Mouse (Mus musculus) E14TG2a.4 (cell line): ENCODE measurements around the gene Sparc.

Experiments
- H3K27me3 ChIP-seq: 2 replicates; pipeline ENCODE4 v1.6.1; 2014; ENCODE audit warnings: low read length, control low read depth; ENCODE audit not compliant: insufficient read depth
- H3K36me3 ChIP-seq: 2 replicates; pipeline ENCODE4 v1.6.1; 2014; ENCODE audit warnings: low read length, control low read depth; ENCODE audit not compliant: insufficient read depth
- H3K4me1 ChIP-seq: replicated peaks from 2 replicates; pipeline ENCODE4 v1.6.1; 2014; ENCODE audit warnings: low read depth, low read length, control low read depth
- H3K4me3 ChIP-seq: replicated peaks from 2 replicates; pipeline ENCODE4 v1.5.1; 2014; ENCODE audit warnings: mild to moderate bottlenecking, low read length
- H3K9me3 ChIP-seq: 2 replicates; pipeline ENCODE4 v1.6.1; 2014; ENCODE audit warnings: low read length, control low read depth
- CTCF ChIP-seq: conservative IDR thresholded peaks from 2 replicates; pipeline ENCODE4 v1.5.1; 2014; ENCODE audit warnings: low read length
- NANOG ChIP-seq: IDR thresholded peaks from 2 replicates; pipeline ENCODE4 v1.6.1; 2014; ENCODE audit warnings: borderline replicate concordance, low read length, mixed read lengths
- POU5F1 ChIP-seq: IDR thresholded peaks from 2 replicates; pipeline ENCODE4 v1.6.1; 2014; ENCODE audit warnings: low read length, borderline replicate concordance

The Sparc gene

DNA sequence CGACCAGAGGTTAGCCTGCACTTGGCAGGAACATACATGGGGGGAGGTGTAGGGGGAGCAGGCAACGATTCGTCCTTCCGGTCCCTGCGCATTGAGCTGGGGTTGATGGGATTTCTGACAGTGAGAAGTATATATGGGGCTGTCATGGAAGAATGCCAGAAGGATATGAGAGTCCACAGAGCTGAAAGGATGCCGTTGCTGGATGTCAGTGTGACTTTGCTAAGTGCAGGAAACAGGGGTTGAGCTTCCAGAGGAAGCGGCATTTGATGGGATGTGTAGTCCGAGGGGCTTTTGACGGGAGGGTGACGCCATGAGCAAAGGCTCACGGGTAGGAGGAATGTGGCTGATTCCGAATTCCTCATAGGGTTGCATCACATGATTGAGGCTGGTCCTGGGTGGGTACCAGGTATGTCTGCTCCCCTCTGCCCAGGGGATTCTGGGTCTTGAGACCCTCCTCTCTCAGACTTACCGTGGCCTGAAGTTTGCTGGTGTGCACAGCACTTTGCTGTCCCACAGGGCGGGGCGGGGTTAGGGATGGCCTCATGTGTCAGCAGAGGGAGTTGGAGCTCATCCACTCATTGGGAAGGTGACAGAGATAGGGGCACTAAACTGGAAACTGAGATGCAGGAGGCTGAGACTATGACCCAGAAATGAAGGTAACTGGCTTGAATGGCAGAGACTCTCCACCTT, 64.7 kb downstream of the Sparc start:
- TF ChIP-seq NANOG (no peak), CTCF (no peak), POU5F1 (no peak)
- no peak overlapping the region for H3K4me3 ChIP-seq
- no peaks in the 10 kb centered on the region for H3K9me3 ChIP-seq
- H3K36me3 ChIP-seq, result no peaks in the 10 kb centered on the region
- peaks cover 10% of the 10 kb centered on the region for H3K4me1 ChIP-seq
- no peaks in the 10 kb centered on the region for H3K27me3 ChIP-seq

DNA sequence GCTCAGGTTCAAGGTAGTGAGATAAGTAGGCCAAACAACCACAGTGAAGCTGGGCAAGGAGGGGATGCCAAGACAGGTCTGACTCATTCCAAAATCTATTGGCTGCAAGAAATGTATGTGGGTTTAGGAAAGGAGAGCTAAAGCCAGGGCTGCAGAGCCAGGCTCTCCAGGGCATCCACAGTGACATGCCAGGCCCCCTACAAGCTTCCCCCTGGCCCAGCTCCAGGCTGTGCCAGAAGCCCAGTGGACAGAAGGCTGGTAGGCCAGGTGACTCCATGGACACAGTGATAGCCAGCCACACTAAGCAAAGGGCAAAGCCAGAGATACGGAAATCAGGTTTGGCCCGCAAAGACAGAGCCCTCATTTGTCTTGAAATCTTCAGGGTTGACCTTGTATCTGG, 66.1 kb downstream of the Sparc start:
- H3K4me1 ChIP-seq, result peaks cover 10% of the 10 kb centered on the region
- H3K9me3 ChIP-seq, result no peaks in the 10 kb centered on the region
- no peaks in the 10 kb centered on the region for H3K27me3 ChIP-seq
- no peaks in the 10 kb centered on the region for H3K36me3 ChIP-seq
- no peak overlapping the region for H3K4me3 ChIP-seq
- TF ChIP-seq CTCF (no peak), NANOG (no peak), POU5F1 (no peak)
